Mouse (Mus musculus) brown adipose tissue, adult 24 weeks (tissue): Measurements from ENCODE around the gene Zfp160. TPM values are rescaled to one million over a fixed set of nuclear protein-coding genes. Genes with fewer than 3 reads are reported as not detected.
"Not testable (repeated sequence)": the region's sequence is repeated elsewhere in the genome, so short reads cannot be mapped to it uniquely, and the experiment has no call there.

Source experiments
- H3K27ac ChIP-seq: fragments of 200-500 bp; replicated peaks from 2 replicates; pipeline ENCODE4 v1.5.1; 2012; ENCODE audit warnings: low read depth, mild to moderate bottlenecking, low read length
- H3K4me1 ChIP-seq: fragments of 200-500 bp; 2 replicates; pipeline ENCODE4 v1.6.1; 2012; ENCODE audit warnings: low read length, mixed read lengths; ENCODE audit not compliant: control insufficient read depth, insufficient read depth, insufficient read length
- H3K4me3 ChIP-seq: fragments of 200-500 bp; 2 replicates; pipeline ENCODE4 v1.5.1; 2012; ENCODE audit warnings: low read depth, mild to moderate bottlenecking, low read length, moderate library complexity; ENCODE audit not compliant: insufficient read depth
- polyA plus RNA-seq: library from polyadenylated mRNA; stranded (reverse); fragments of >200 nt; gene quantifications from 2 replicates; pipeline ENCODE4 v1.2.4, GENCODE M21; 2012; ENCODE audit not compliant: missing spikeins, insufficient read depth, insufficient read length

Gene Zfp160
- 6.2 and 10.6 TPM in 2 replicates for polyA plus RNA-seq

GRCm38 (mm10) chr17:21008382-21009331 is at the start of gene Zfp160:
Gene Zfp160 (plus strand): TSS chr17:21008903.
- Histone ChIP-seq H3K4me3 (peak within 1 kb of the TSS; percentile 92), H3K27ac (peak within 1 kb of the TSS; percentile 88), H3K4me1 (peaks cover 7% of the 10 kb centered on the region; the same call in 1 of the 2 replicates)

GRCm38 (mm10) chr17:20960386-20960785 is 48.3 kb upstream of the Zfp160 start:
- H3K27ac ChIP-seq: no peak overlapping the region
- no peak overlapping the region for H3K4me3 ChIP-seq
- no peaks in the 10 kb centered on the region for H3K4me1 ChIP-seq

DNA sequence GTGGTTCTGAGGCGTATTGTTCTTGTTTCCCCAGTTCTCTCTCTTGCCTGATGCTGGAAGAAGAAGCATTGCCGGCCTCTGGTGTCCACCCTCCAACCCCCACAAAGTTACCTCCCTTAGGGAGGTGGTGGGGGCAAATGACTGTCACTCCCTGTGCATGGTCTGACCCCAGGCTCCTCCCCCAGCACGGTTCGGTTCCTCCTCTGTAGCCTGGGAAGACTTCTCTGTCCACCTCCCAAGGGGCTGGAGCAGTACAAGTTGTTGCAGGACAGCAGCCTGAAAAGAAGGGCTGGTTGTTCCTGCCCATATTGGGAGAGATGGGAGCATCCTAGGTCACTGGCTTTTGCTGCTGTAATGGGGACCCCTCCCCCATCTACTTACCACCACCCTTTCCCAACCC is 43.3 kb upstream of the Zfp160 start:
- Histone ChIP-seq H3K27ac (peak overlapping the region; percentile 57), H3K4me1 (no peaks in the 10 kb centered on the region), H3K4me3 (no peak overlapping the region)

DNA sequence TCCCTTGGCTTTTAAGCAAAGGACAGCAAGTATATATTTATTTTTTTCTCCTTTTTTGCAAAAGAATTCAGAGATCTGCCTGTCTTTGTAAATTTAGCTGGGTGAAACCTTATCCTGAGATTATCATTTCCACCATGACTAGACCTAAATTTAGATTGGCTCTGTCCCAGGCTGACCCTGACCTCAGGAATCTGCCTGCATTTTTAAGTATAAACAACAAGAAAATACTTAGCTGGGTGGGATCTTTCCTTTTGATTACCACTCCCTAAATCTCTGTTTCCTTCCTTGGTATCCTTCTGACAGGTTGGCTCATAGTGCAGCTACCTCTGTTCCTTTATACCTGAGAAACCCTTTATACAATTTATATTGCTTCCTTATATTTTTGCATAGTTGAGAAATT is 42.0 kb upstream of the Zfp160 start:
- H3K27ac ChIP-seq: no peak overlapping the region
- H3K4me3 ChIP-seq: no peak overlapping the region
- H3K4me1 ChIP-seq: no peaks in the 10 kb centered on the region

DNA sequence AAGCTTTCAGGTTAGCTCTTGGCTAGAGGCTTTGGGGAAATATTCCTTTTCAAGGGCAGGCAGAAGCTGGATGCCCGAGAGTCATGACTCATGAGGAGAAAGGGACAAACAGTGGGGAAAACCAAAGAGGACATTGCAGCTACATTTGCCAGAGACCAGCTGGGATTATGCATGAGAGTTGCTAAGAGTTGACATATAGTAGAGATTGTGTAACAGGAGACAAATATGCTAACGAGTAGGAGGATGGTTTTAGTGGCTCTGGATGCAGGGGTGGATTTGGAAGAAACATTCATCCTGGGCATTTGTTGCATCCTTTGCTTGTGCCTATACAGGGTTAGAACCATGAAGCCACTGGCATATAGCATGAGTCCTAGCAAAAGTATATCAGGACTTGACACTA is 15.0 kb upstream of the Zfp160 start:
- Histone ChIP-seq H3K4me1 (no peaks in the 10 kb centered on the region), H3K27ac (no peak overlapping the region), H3K4me3 (no peak overlapping the region)

- H3K27ac ChIP-seq: no peak within 1 kb of the TSS
- no peak within 1 kb of the TSS for H3K4me3 ChIP-seq
- no peaks in the 10 kb centered on the region for H3K4me1 ChIP-seq
These were observed 12.3 kb upstream of the Zfp160 start, which contains the start of gene Vmn1r233 for GRCm38 (mm10) chr17:20996364-20996763. Gene Vmn1r233 (minus strand): TSS chr17:20996464.

DNA sequence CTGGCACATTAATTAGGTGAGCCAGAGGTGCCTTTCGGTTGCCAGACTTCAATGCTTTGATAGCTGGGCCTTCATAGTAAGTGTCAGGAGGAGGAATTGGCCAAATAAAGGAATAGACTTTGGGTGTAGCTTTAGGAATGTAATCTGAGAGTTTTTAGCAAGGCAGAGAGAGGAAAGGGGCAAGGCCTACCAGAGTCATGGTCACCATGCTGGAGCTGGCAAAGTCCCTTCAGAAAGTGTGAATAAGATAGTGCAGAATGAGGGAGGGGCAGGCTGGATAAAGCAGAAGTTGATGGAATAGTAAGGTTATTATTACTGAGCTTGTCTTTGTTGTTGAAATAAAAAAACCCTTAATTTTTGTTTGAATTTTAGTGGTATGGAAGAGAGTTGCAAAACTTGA is 1.0 kb downstream of the Zfp160 start:
- Histone ChIP-seq H3K27ac (peak overlapping the region; percentile 88), H3K4me3 (peak overlapping the region; percentile 92), H3K4me1 (peaks cover 7% of the 10 kb centered on the region; the same call in 1 of the 2 replicates)

- Histone ChIP-seq H3K27ac (no peak overlapping the region), H3K4me1 (no peaks in the 10 kb centered on the region), H3K4me3 (no peak overlapping the region)
These were observed 9.8 kb downstream of the Zfp160 start for GRCm38 (mm10) chr17:21018410-21019080.

GRCm38 (mm10) chr17:21048020-21048419 is 39.3 kb downstream of the Zfp160 start:
- H3K4me1 ChIP-seq, H3K4me3 ChIP-seq, H3K27ac ChIP-seq: not testable (repeated sequence)

GRCm38 (mm10) chr17:21050901-21051300 is 42.2 kb downstream of the Zfp160 start:
- H3K4me1 ChIP-seq: peaks cover 3% of the 10 kb centered on the region; the same call in 1 of the 2 replicates
- no peak overlapping the region for H3K4me3 ChIP-seq
- no peak overlapping the region for H3K27ac ChIP-seq

DNA sequence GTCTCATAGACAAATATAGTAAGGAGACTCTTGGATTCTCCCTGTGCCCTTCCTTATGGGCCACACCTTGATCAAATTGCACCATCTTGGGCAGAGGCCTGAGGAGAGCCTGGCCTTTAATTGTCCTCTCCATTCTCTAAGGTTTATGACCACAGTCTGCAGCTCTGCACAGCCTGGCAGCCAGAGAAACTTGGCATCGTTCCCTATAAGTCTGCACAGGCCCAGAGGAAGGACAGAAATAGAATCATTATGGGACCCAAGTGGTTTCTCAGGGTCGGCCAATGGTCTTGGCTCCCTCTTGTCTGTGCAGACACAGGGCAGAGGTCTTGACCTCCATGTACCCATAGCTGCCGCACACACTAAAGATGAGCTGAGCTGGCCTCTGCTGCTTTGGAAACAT is 42.6 kb downstream of the Zfp160 start:
- H3K27ac ChIP-seq, H3K4me1 ChIP-seq, H3K4me3 ChIP-seq: not testable (repeated sequence)

DNA sequence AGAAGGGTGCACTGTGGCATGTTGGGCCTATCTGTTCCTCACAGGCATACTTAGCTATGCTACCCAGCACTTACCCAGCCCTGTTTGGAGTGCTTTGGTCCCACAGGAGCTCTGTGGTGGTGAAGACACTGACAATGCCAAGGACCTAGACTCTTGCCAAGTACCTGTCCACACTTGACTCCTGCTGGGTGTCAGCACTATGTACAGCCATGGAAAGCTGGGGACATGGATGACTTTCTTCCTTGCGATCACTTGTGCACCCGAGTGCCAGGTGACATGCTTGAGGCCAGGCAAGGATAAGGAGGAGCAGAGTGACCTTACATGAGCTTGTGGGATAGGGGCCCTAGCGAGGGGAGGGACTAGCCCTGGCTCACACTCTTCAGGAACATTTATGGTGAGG is 43.2 kb downstream of the Zfp160 start:
- not testable (repeated sequence) for H3K4me1 ChIP-seq
- H3K27ac ChIP-seq: peak overlapping the region; percentile 47; the same call in 1 of the 2 replicates

DNA sequence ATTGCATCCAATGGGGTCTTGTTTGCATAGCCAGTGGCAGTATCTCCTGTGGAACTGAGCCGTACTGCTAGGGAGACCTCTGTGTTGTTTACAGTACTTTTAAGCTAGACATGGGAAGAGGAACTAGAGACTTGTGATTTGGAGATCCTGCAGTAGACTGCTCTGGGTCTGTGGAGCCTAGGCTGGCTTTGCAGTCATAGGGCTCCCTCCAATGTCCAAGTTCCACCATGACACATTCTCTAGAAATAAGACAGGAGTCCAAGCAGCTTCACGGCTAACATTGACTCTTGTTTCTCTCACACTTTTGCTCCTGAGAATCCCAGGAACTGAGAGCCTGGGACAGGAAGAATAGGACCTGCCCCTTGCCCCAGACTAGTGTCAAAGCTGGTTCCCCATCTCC is 44.6 kb downstream of the Zfp160 start:
- Histone ChIP-seq H3K4me3 (no peak overlapping the region), H3K4me1 (peaks cover 5% of the 10 kb centered on the region), H3K27ac (no peak overlapping the region)

More for the DNA sequence above, 43.2 kb downstream of the Zfp160 start:
- H3K4me3 ChIP-seq: not testable (repeated sequence)

GRCm38 (mm10) chr17:21055111-21055510 is 46.4 kb downstream of the Zfp160 start:
- not testable (repeated sequence) for H3K27ac ChIP-seq, H3K4me3 ChIP-seq, H3K4me1 ChIP-seq

DNA sequence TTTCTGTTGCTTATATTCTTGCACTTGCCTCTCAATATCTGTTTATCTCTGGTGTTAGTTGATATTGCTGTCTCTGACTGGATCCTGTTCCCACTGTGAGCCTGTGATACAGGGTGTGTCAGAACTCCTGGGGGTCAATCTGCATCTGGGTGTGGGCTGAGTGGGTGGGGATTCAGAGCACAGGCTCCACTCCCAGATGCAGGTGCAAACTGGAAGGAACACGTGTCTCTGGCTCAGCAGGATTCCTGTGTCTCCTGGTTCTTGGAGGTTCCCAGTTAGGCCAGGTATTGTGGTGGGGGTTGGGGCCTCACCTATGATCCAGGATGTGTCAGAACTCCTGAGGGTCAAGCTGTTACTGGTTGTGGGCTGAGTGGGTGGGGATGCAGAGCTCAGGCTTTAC is 56.8 kb downstream of the Zfp160 start:
- Histone ChIP-seq H3K27ac (no peak overlapping the region), H3K4me1 (no peaks in the 10 kb centered on the region), H3K4me3 (no peak overlapping the region)
